Mouse (Mus musculus) midbrain, embryonic 15.5 days (tissue): ENCODE data around the gene Smad5. TPM values are rescaled to one million over a fixed set of nuclear protein-coding genes. Genes with fewer than 3 reads are reported as not detected.

Experiments
- ATAC-seq: fragments of 200-750 bp; cut with Nextera tagmentation; replicated peaks from 2 replicates; pipeline ENCODE4 v1.8.0; 2017; ENCODE audit warnings: moderate TSS enrichment
- H3K27ac ChIP-seq: fragments of 300-500 bp; sonication (generic); 2 replicates; pipeline ENCODE4 v1.5.1; 2015; ENCODE audit warnings: mild to moderate bottlenecking, inconsistent platforms
- H3K27me3 ChIP-seq: fragments of 300-500 bp; sonication (generic); replicated peaks from 2 replicates; pipeline ENCODE4 v1.6.1; 2015; ENCODE audit warnings: inconsistent platforms
- H3K36me3 ChIP-seq: fragments of 300-500 bp; sonication (generic); replicated peaks from 2 replicates; pipeline ENCODE4 v1.6.1; 2015; ENCODE audit warnings: inconsistent platforms
- H3K4me1 ChIP-seq: fragments of 300-500 bp; sonication (generic); 2 replicates; pipeline ENCODE4 v1.6.1; 2015; ENCODE audit warnings: inconsistent platforms
- H3K4me2 ChIP-seq: fragments of 300-500 bp; sonication (generic); 2 replicates; pipeline ENCODE4 v1.6.1; 2015; ENCODE audit warnings: inconsistent platforms, mild to moderate bottlenecking, moderate library complexity
- H3K4me3 ChIP-seq: fragments of 300-500 bp; sonication (generic); 2 replicates; pipeline ENCODE4 v1.5.1; 2015; ENCODE audit warnings: mild to moderate bottlenecking, inconsistent platforms
- H3K9ac ChIP-seq: fragments of 300-500 bp; sonication (generic); 2 replicates; pipeline ENCODE4 v1.6.1; 2015; ENCODE audit warnings: mild to moderate bottlenecking, inconsistent platforms
- H3K9me3 ChIP-seq: fragments of 300-500 bp; sonication (generic); 2 replicates; pipeline ENCODE4 v1.6.1; 2016; ENCODE audit warnings: inconsistent platforms
- whole genome bisulfite sequencing: fragments of 180-500 bp; shearing (Covaris S2); methylation state at CpG from one replicate; pipeline ENCODE4 v1.1.7; 2015; ENCODE audit warnings: mixed read lengths; 5-methylcytosine and 5-hydroxymethylcytosine counted together
- polyA plus RNA-seq: library from polyadenylated mRNA; unstranded; fragments of >200 nt; fragmentation: Nextera tagmentation; extraction: Ambion mirVana; gene quantifications from 2 replicates; pipeline ENCODE4 v1.2.1, GENCODE M21; 2015

Gene Smad5
- polyA plus RNA-seq, 1 experiment from 2014 or later: 21.2 TPM

DNA sequence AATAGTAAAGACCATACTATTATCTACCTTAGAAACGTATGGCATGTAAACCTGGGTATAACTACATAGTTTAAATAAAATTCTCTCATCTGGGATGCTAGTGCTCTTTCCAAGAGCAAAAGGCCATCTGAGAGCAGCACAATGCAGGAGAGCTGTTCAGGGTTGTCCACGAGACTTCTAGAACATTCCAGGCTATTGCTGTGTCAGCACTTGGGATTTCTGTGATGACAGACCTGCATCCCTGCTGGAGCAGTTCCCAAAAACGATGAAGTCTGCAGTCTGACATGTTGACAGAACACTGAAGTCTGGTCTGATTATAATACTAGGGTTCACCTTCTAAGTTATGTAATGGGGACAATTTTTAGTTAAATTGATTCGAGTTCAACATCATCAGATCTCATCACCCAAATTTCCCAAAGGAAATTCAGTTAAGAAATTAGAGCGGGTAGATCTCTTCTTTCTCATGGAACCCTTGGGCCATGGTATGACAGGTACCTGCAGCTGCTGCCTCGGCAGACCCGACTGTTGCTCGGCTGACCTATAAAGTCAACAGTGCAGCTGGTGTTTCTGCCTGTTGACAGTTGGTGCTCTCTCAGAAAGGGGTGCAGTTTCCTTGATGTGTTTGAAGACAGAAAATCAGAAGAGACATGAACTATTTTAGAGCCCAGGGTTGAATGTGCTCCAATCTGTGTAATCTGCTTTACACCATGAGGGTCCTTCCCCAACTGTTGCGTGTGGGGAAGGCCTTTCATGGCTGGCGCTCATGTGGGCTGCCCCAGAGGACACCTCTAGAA is 44.1 kb downstream of the Smad5 start:
- ATAC-seq: no peak
- Histone ChIP-seq H3K4me2 (no peak overlapping the region), H3K9ac (no peak overlapping the region), H3K9me3 (no peaks in the 10 kb centered on the region), H3K36me3 (no peaks in the 10 kb centered on the region), H3K4me3 (no peak overlapping the region), H3K27ac (no peak overlapping the region), H3K4me1 (peaks cover 4% of the 10 kb centered on the region), H3K27me3 (peaks cover 2% of the 10 kb centered on the region; the same call in 1 of the 2 replicates)
- 83% methylated on average over 10 of the region's 10 CpGs for WGBS

DNA sequence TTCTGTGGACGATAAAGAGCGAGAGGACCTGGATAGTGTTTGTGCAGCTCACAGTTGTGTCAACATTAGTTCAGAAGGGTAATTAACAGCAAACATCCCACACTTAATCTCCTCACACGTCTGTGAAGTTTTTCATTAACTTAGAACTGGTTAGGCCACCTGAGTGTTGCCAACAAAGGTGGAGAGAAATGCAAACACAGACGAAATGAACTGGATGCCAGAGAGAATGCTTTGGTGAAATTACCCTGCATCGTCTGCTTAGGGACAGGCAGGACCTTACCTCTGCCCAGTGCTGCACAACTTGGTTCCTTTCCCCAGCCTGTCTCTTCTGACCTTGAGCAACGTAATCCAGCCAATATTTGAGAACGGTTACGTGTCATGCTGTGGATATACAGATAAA is 44.7 kb downstream of the Smad5 start:
- H3K27me3 ChIP-seq: peaks cover 5% of the 10 kb centered on the region

DNA sequence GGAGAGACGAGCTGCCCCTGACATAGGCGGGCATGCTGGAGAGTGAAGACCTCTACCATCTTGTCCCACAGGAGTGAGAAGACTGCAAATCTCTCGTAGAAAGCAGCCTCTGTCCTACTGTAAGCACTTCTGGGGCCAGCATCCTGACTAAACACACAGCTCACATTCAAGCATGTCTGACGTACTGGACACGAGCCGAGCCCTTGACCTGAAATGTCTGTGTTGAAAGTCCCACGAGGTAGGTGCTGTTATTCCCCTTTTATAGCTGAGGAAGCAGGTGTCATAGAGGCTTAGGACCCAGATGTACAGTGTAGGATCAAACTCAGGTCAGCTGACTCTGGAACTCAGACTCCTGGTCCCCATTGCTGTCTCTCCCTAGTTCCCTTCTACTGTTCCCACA is 46.6 kb downstream of the Smad5 start:
- no peaks in the 10 kb centered on the region for H3K36me3 ChIP-seq
- no peaks in the 10 kb centered on the region for H3K9me3 ChIP-seq
- no peak for ATAC-seq

More for the DNA sequence above, 44.7 kb downstream of the Smad5 start:
- no peak for ATAC-seq
- no peak overlapping the region for H3K4me2 ChIP-seq
- no peak overlapping the region for H3K9ac ChIP-seq
- WGBS: 77% methylated on average over 8 of the region's 8 CpGs
- H3K4me3 ChIP-seq: no peak overlapping the region
- H3K36me3 ChIP-seq: no peaks in the 10 kb centered on the region
- H3K4me1 ChIP-seq: peaks cover 8% of the 10 kb centered on the region
- H3K27ac ChIP-seq: no peak overlapping the region
- H3K9me3 ChIP-seq: no peaks in the 10 kb centered on the region

DNA sequence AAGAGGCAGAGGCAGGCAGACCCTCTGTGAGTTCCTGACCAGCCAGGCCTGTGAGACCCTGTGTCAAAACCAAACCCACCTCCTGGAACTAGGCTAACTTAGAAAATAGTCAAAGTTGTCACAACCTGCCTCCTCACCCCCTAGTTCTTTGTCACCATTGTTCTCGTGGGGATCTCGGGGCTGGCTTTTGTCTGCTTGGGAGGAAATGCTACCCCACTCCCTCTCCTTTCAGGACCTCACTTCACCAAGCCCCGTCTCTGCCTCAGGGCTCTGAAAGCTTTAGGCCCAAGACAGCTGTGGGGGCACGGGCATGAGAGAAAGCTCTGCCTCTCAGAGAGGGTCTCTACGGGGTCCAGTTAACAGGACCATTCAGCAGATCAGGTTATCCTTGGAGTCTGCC is 49.0 kb downstream of the Smad5 start:
- Histone ChIP-seq H3K4me3 (no peak overlapping the region), H3K27ac (no peak overlapping the region), H3K9me3 (no peaks in the 10 kb centered on the region), H3K36me3 (no peaks in the 10 kb centered on the region), H3K4me2 (peak overlapping the region; percentile 91), H3K27me3 (peaks cover 27% of the 10 kb centered on the region), H3K9ac (no peak overlapping the region), H3K4me1 (peaks cover 21% of the 10 kb centered on the region)
- no peak for ATAC-seq
- WGBS: 21% methylated on average over 5 of the region's 5 CpGs

More for the DNA sequence above, 46.6 kb downstream of the Smad5 start:
- peaks cover 23% of the 10 kb centered on the region for H3K27me3 ChIP-seq
- peaks cover 21% of the 10 kb centered on the region for H3K4me1 ChIP-seq
- H3K4me3 ChIP-seq: no peak overlapping the region
- H3K9ac ChIP-seq: no peak overlapping the region
- no peak overlapping the region for H3K4me2 ChIP-seq
- 85% methylated on average over 7 of the region's 7 CpGs for WGBS
- no peak overlapping the region for H3K27ac ChIP-seq

DNA sequence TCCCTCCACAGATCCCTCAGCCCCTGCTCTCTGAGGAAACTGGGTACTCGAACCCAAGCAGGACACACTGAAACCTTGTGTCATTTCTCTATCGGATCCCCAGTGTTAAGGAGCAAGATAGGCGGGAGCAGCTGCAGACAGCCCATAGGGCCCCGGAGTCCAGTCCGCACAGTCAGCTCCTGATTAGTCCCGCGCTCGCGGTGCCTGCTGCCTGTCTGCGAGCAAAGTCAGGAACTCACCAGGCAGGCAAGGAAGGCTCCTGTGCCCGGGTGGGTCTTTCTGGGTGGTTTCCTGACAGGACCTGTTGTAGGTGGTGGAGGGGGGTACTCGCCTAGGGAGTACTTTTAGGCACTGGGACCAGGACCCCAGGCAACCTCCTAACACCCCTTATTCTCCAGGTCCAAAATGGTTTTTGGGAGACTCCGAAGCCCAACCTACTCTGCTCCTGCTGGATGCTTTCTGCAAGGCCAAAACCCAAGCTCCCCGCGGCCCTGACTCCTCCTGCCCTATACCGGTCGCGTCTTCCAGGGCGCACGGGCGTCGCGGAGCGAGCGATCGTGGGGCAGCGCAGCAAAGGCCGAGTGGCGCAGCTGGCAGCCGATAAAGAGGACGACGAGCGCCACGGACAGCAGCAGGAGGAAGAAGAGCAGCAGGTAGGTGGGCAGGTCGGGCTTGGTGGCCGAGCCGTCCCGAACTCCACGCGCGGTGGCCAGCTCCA is 49.8 kb downstream of the Smad5 start:
- peaks cover 27% of the 10 kb centered on the region for H3K27me3 ChIP-seq
- H3K36me3 ChIP-seq: no peaks in the 10 kb centered on the region
- H3K9me3 ChIP-seq: no peaks in the 10 kb centered on the region
- peak; percentile 46 for ATAC-seq
- under 1% methylated on average over 40 of the region's 41 CpGs for WGBS
- no peak overlapping the region for H3K27ac ChIP-seq
- H3K4me1 ChIP-seq: peaks cover 21% of the 10 kb centered on the region
- H3K4me3 ChIP-seq: peak overlapping the region; percentile 48
- H3K4me2 ChIP-seq: peak overlapping the region; percentile 91
- H3K9ac ChIP-seq: peak overlapping the region; percentile 54

DNA sequence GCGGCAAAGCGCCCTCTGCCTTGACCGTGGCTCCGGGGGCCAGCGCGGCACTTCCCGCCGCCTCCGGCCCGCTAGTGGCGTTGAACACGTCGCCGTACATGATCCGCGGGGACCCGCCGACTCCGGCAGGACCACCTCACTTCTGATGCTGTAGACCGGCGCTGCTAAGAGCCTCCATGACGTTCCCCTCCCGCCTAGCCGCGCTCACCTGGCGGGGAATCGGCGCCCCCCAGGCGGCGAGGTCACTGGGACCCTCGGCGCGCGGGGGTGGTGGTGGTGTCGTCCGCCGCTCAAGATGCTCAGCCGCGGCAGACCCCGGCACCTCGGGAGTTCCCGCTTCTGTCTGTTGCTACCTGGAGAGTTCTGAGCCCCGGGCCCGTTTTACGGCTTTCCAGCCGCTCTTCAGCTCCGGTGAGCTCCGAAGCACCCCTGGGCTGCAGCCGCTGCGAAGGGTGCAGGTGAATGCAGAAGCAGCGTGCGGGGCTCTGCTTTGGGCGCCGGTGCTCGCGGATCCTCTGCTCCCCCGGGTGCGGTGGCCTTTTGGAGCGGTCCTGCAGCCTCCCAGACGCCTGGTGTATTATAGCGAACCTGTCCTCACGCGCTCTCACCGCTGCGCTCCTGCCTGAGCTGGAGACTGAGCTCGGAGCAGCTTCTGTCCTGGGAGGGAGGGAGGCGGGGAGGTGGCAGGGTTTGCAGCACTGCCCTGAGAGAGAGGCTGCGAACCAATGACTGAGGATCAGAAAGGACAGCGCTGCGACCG is 50.6 kb downstream of the Smad5 start, which contains the start of gene Gm45623:
Gene Gm45623, minus strand, starts transcription at position 636 of the 760 bp plus-strand sequence.
- Histone ChIP-seq H3K4me2 (peak within 1 kb of the TSS; percentile 91), H3K9me3 (no peaks in the 10 kb centered on the region), H3K27ac (no peak within 1 kb of the TSS), H3K27me3 (peaks cover 27% of the 10 kb centered on the region), H3K36me3 (no peaks in the 10 kb centered on the region), H3K4me1 (peaks cover 21% of the 10 kb centered on the region), H3K9ac (peak within 1 kb of the TSS; percentile 54), H3K4me3 (peak within 1 kb of the TSS; percentile 48)
- under 1% methylated on average over 68 of the region's 71 CpGs for WGBS
- peak; percentile 57 for ATAC-seq

DNA sequence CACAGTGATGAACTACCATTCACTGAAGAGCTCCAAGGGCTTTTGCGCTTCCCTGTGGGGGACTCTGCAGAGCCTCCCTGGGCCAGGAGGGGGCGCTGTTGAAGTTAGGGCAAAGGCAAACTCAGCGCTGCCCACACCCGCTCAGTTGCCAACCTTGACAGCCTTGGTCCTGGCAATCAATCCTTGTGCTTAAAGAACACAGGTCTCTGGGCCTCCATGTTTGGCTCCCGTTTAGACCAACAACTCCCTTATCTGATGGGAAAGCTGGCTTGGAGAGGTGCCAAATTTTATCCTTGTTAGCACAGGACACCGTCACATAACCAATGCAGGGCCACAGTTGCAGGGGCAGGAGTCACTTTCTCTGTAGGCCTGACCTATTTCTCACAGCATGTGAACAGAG is 53.1 kb downstream of the Smad5 start:
- ATAC-seq: no peak
- Histone ChIP-seq H3K27me3 (peaks cover 24% of the 10 kb centered on the region), H3K4me2 (no peak overlapping the region), H3K9me3 (no peaks in the 10 kb centered on the region), H3K9ac (no peak overlapping the region), H3K27ac (no peak overlapping the region), H3K36me3 (no peaks in the 10 kb centered on the region), H3K4me1 (peaks cover 21% of the 10 kb centered on the region), H3K4me3 (no peak overlapping the region)
- 62% methylated on average over 6 of the region's 6 CpGs for WGBS

DNA sequence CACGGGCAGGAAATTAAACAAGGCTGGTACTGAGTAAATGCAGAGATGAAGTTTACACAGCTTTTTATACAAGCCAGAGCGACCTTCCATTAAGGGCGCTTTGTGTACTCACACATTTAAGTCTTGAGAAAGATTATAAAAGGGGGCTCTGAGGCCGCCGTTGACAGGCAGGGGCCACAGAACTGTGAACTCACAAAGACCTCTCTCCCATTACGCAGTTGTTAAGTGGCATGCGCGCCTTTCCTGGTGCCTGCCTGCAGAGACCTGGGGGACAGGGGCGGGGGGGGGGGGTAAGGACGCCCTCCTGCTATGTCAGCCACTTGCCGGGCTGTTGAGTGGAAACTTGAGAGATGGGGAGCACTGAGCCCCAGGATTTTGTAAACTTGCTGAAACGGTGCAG is 54.4 kb downstream of the Smad5 start:
- H3K27ac ChIP-seq: no peak overlapping the region
- WGBS: 65% methylated on average over 12 of the region's 12 CpGs
- H3K4me2 ChIP-seq: no peak overlapping the region
- H3K9me3 ChIP-seq: no peaks in the 10 kb centered on the region
- no peak overlapping the region for H3K4me3 ChIP-seq
- H3K36me3 ChIP-seq: no peaks in the 10 kb centered on the region
- peaks cover 24% of the 10 kb centered on the region for H3K27me3 ChIP-seq
- peaks cover 17% of the 10 kb centered on the region for H3K4me1 ChIP-seq
- H3K9ac ChIP-seq: no peak overlapping the region
- ATAC-seq: no peak

DNA sequence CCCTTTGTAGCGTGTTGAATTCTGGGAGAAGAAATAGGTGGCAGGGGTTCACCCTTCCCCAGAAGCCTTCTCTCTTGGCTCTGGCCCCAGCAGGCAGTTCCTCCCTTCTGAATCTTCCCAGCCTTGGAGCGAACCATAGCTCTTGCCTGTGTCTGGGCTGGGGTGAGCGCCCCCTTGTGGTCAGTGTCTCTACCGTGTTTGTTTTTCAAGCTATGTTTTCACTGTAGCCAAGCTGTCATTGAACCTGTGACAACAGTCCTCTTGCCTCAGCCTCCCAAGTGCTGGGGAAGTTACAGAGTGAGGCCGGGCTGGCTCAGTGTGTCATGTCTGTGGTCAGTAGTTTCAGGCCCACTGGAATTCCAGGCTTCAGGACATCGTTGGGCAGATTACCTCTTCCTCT is 55.7 kb downstream of the Smad5 start:
- Histone ChIP-seq H3K27ac (no peak overlapping the region), H3K27me3 (peaks cover 12% of the 10 kb centered on the region), H3K4me3 (no peak overlapping the region), H3K9ac (no peak overlapping the region), H3K9me3 (no peaks in the 10 kb centered on the region), H3K4me1 (peaks cover 16% of the 10 kb centered on the region), H3K4me2 (no peak overlapping the region), H3K36me3 (no peaks in the 10 kb centered on the region)
- 33% methylated on average over 6 of the region's 6 CpGs for WGBS
- no peak for ATAC-seq

DNA sequence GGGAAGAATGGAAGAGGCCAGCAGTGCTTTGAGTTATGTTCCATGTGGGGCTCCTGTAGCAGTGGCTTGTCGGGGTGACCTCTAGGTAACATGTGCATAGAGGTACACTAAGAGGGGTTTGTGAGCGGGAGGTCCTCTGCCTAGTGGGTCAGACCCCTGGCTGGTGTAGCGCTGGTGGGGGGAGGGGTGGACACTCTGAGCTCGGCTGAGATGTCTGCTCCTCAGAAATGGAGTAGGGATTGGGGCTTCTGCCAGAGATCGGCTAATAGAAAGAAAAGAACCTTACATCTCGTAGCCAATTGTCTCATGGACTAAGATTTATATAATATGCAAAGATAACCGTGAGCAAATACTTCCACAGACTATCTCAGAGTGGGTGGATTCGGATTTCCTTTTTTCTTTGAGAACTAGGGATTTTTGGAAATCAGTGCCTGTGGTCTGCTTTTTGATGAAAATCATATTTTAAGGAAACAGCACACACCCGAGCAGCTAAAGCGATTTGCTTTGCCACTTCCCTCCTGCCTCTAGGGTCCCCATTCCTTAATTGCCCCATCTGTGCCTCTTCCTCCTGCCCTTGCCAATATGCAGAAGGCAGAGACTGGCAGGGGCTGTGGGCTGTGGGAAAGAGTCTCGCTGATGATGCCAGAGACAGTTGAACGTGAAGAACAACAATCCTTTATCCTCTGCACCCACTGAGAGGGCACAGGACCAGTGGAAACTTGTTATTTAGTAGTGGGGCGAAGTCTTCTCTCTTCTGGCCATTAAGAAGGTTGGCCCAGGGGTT is 59.8 kb downstream of the Smad5 start:
- Histone ChIP-seq H3K36me3 (no peaks in the 10 kb centered on the region), H3K4me2 (no peak overlapping the region), H3K4me3 (no peak overlapping the region), H3K9ac (no peak overlapping the region), H3K27me3 (0 out of 2 replicates have a peak, but pooled peaks cover 3% of the 10 kb centered on the region), H3K27ac (no peak overlapping the region), H3K4me1 (peaks cover 26% of the 10 kb centered on the region), H3K9me3 (no peaks in the 10 kb centered on the region)
- ATAC-seq: no peak
- 36% methylated on average over 13 of the region's 13 CpGs for WGBS

DNA sequence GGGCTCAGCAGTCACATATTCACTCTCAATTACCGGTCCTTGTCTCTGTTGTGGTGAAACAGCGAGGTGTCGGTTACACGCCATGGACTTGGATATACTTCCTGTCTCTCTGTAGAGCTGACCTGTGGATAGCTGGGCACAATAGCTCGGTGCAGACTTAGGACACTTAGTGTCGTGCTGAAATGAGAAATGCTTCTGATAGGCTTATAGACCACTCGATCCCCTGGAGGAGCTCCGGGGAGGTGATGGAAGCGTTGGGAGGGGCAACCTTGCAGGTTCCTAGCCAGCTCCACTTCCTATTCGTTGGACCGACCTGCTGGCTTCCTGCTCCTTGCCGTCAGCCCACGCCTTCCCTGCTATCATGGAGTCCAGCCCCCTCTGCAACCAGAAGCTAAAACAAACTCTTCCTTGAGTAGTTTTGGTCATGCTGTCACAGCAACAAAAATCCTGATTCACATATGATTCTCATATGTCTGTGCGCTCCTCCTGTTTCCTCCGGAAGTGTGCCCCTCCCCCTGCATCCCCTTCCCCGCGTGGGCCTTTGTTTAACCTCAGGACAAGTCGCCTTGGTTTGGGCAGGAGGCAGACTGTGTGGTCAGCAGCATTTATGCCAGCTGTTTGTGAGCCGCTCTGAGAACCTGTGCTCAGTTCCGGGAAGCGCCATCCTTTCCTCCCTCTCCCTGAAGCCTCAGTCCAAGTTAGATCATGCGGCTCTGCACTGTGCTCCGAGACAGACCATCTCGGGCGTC is 62.6 kb downstream of the Smad5 start:
- Histone ChIP-seq H3K27me3 (0 out of 2 replicates have a peak, but pooled peaks cover 3% of the 10 kb centered on the region), H3K4me2 (peak overlapping the region; percentile 5; the same call in 1 of the 2 replicates)

More for the DNA sequence above, 62.6 kb downstream of the Smad5 start:
- H3K36me3 ChIP-seq: no peaks in the 10 kb centered on the region
- H3K4me3 ChIP-seq: no peak overlapping the region
- H3K27ac ChIP-seq: no peak overlapping the region
- no peak overlapping the region for H3K9ac ChIP-seq
- peaks cover 41% of the 10 kb centered on the region for H3K4me1 ChIP-seq
- no peaks in the 10 kb centered on the region for H3K9me3 ChIP-seq
- 59% methylated on average over 25 of the region's 25 CpGs for WGBS
- no peak for ATAC-seq
